Mouse (Mus musculus): ENCODE measurements at regions not wholly inside any gene's neighbourhood (a gene's known extent, or its start where the extent isn't known, plus 50 kb on each side); places are given as distances from the start of the nearest gene placed in this dataset.

DNA sequence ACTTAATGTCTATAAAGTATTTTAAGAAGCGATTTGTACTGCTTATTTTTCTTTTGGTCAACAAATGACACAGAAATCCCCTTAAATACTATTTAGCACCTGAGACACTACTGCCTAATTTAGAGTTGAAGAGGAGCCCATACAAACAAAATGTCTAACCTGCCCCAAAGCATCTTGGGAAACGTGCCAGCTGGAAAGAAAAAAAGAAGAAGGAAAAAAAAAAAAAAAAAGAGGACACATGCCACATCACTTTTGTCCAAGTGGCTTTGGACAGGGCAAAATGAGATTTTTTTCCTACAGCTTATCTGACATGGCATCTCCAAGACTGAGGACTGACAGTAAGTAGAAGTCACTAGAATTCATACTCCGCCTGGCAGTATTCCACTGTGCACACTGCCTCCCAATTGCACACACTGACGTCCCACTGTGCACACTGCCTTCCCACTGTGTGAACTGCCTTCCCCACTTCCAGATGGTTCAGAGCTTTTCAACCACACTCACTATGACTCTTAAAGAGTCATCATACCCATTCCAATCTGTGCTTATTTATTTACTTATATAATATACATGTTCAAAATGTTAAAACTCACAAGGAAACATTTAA, 135.3 kb upstream of the Slc44a1 start:
- no peaks in the 10 kb centered on the region for H3K36me3 ChIP-seq (ENCODE audit: control insufficient read depth, insufficient read depth)
- no peaks in the 10 kb centered on the region for H3K9me3 ChIP-seq (ENCODE audit: control insufficient read depth)
- no peak overlapping the region for H3K27ac ChIP-seq (ENCODE audit: low read depth, low read length)
- no peaks in the 10 kb centered on the region for H3K4me1 ChIP-seq (replicated peaks; ENCODE audit: control insufficient read depth, insufficient read depth, low read length)
- ATAC-seq: no peak
- 92% methylated on average over 4 of the region's 4 CpGs for WGBS
- H3K9ac ChIP-seq (ENCODE audit: low read depth, low read length): no peak overlapping the region
- TF ChIP-seq CTCF (IDR thresholded peaks at IDR 0.05; ENCODE audit: low read depth): no peak
- H3K4me3 ChIP-seq (ENCODE audit: low read depth, low read length): no peak overlapping the region
- H3K27me3 ChIP-seq (replicated peaks; ENCODE audit: control insufficient read depth, insufficient read depth, low read length): no peaks in the 10 kb centered on the region
- no peak overlapping the region for H3K4me2 ChIP-seq (replicated peaks; ENCODE audit: low read depth)

DNA sequence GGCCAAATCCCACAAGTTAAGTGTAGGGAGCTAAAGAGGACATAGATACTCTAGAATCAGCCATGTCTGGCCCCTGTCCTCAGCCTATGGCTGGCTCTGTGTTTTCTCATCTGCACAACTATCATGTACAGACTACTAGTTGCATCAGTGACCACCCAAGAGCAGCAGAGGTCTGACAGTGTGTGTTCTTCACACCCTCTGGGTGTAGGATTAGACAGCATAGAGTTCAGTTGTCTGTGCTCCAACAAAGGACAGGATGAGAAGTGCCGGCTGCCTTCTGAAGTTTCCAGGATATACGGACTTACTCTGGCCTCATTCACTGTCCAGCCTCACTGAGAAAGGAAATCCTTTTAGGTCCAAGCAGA, 135.9 kb upstream of the Slc44a1 start:
- no peak overlapping the region for H3K4me2 ChIP-seq (replicated peaks; ENCODE audit: low read depth)
- H3K27me3 ChIP-seq (replicated peaks; ENCODE audit: control insufficient read depth, insufficient read depth, low read length): no peaks in the 10 kb centered on the region
- 42% methylated on average over 2 of the region's 2 CpGs for WGBS
- no peaks in the 10 kb centered on the region for H3K9me3 ChIP-seq (ENCODE audit: control insufficient read depth)
- H3K36me3 ChIP-seq (ENCODE audit: control insufficient read depth, insufficient read depth): no peaks in the 10 kb centered on the region
- no peak overlapping the region for H3K27ac ChIP-seq (ENCODE audit: low read depth, low read length)
- no peaks in the 10 kb centered on the region for H3K4me1 ChIP-seq (replicated peaks; ENCODE audit: control insufficient read depth, insufficient read depth, low read length)
- H3K9ac ChIP-seq (ENCODE audit: low read depth, low read length): no peak overlapping the region
- no peak overlapping the region for H3K4me3 ChIP-seq (ENCODE audit: low read depth, low read length)
- no peak for TF ChIP-seq CTCF (IDR thresholded peaks at IDR 0.05; ENCODE audit: low read depth)
- ATAC-seq: no peak

DNA sequence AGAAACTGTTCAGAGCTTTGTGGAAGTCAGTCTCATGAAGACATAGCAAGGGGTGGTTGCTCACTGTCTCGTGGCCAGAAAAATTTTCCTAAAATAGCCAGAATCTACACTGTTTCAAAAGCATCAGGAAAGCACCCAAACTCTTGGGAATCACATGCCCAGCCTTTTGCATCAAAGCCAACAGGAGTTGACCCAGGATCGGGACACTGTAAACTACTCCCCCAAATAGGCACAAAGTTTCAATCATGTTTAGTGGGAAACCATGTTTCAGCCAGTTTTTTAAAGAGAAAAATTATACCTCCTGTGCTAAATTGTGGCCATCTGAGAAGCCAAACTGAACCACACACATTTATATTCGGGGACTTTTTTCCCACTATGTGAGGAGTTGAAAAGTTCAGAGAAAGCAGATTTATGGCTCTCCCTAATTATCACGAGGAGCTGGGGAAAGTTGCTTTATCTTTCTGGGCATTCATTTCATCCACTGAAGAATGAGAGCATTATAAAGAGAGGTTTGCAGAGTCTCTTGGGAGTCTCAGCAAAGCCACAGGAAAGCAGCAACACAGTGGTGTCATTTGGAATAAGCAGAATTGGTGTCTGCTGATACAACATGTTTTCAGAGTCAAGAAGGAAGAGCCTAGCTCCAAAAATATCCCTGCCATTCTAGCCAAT, 136.5 kb upstream of the Slc44a1 start:
- WGBS: 42% methylated on average over 4 of the region's 4 CpGs
- no peak overlapping the region for H3K9ac ChIP-seq (ENCODE audit: low read depth, low read length)
- no peak for TF ChIP-seq CTCF (IDR thresholded peaks at IDR 0.05; ENCODE audit: low read depth)

DNA sequence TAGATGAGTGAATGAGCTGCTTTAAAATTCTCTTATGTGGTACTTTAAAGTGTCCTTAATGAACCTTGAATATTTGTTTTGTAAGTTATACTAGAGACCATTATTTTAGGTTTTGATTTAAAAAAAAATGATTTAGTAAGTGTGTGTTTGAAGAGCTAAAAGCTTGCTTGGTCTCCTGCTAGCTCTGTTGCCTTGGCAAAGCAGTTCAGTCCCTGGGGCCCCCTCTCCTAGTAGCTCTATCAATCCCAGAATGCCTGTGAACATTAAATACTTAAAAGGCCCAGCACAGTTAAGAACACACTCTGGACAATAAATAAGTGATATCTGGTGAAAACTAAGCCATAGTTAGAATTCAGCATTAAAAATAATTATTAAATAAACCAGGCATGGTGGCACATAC, 138.3 kb upstream of the Abca1 start:
- H3K4me3 ChIP-seq (ENCODE audit: low read depth, low read length): no peak overlapping the region
- H3K27ac ChIP-seq (ENCODE audit: low read depth, low read length): no peak overlapping the region
- no peaks in the 10 kb centered on the region for H3K27me3 ChIP-seq (replicated peaks; ENCODE audit: control insufficient read depth, insufficient read depth, low read length)
- H3K9ac ChIP-seq (ENCODE audit: low read depth, low read length): no peak overlapping the region
- no peaks in the 10 kb centered on the region for H3K9me3 ChIP-seq (ENCODE audit: control insufficient read depth)
- no peak for ATAC-seq
- TF ChIP-seq CTCF (IDR thresholded peaks at IDR 0.05; ENCODE audit: low read depth): no peak
- H3K4me1 ChIP-seq (replicated peaks; ENCODE audit: control insufficient read depth, insufficient read depth, low read length): no peaks in the 10 kb centered on the region
- H3K4me2 ChIP-seq (replicated peaks; ENCODE audit: low read depth): no peak overlapping the region
- H3K36me3 ChIP-seq (ENCODE audit: control insufficient read depth, insufficient read depth): no peaks in the 10 kb centered on the region

More for the DNA sequence above, 136.5 kb upstream of the Slc44a1 start:
- Histone ChIP-seq H3K9me3 (ENCODE audit: control insufficient read depth) (no peaks in the 10 kb centered on the region), H3K27me3 (replicated peaks; ENCODE audit: control insufficient read depth, insufficient read depth, low read length) (no peaks in the 10 kb centered on the region), H3K27ac (ENCODE audit: low read depth, low read length) (no peak overlapping the region), H3K4me1 (replicated peaks; ENCODE audit: control insufficient read depth, insufficient read depth, low read length) (no peaks in the 10 kb centered on the region), H3K4me3 (ENCODE audit: low read depth, low read length) (no peak overlapping the region), H3K4me2 (replicated peaks; ENCODE audit: low read depth) (no peak overlapping the region), H3K36me3 (ENCODE audit: control insufficient read depth, insufficient read depth) (no peaks in the 10 kb centered on the region)
- ATAC-seq: no peak

DNA sequence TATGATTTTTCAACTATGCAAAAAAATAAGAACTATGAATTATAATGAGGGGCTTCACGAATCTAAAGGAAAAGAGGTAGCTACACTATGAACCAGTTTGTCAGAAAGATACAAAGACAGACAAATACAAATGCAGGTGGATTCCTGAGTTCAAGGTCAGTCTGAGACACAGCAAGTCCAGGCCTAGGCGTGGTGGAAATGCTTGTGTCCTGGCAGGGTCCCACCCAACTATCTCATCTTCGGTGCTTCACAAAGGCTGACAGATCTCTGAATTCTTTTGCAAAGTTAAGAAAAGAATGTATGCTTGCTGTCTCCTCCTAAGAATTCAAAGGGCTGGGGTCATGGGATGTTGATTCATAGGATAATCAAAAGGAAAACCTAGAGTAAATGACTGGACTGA, 132.9 kb upstream of the Abca1 start:
- Histone ChIP-seq H3K4me1 (replicated peaks; ENCODE audit: control insufficient read depth, insufficient read depth, low read length) (no peaks in the 10 kb centered on the region), H3K4me3 (ENCODE audit: low read depth, low read length) (no peak overlapping the region), H3K9me3 (ENCODE audit: control insufficient read depth) (no peaks in the 10 kb centered on the region), H3K9ac (ENCODE audit: low read depth, low read length) (no peak overlapping the region), H3K36me3 (ENCODE audit: control insufficient read depth, insufficient read depth) (no peaks in the 10 kb centered on the region), H3K27me3 (replicated peaks; ENCODE audit: control insufficient read depth, insufficient read depth, low read length) (no peaks in the 10 kb centered on the region), H3K4me2 (replicated peaks; ENCODE audit: low read depth) (no peak overlapping the region), H3K27ac (ENCODE audit: low read depth, low read length) (no peak overlapping the region)
- no peak for TF ChIP-seq CTCF (IDR thresholded peaks at IDR 0.05; ENCODE audit: low read depth)
- no peak for ATAC-seq
- WGBS: 90% methylated on average over 3 of the region's 3 CpGs

DNA sequence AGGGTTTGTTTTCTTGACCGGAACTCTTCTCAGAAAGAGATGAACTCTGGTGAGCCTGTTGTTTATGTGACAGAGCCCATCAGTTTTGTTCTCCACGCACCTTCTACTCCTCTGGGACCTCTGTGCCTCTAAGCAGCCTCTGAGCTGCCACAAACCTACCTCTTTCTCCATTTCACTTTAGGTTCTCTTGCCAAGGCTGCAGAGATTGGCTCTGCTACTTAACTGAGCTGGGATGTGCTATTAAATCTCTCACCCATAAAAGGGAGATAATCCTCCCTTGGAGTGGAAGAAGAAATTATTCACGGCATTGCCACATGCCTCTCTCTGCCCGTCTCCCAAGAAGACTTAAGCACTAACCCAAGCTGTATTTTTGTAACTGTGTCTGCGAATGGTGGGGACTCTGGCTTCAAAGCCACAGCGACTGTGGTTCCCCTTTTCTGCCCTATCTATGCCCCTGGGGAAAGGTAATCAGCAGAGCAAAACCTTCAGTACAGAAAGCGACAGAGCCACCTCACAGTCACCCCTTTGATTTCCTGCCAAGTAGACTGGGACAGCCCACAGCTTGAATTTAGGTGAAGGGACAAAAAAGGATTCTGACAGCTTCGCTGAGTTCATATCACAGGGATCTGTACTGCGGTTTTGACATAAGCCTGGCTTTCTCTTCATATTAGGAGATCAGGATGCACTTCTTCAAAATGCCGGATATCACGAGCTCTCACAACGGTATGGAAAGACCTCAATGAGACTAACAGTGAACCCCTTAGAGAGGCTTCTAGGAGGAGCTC, 118.2 kb upstream of the Abca1 start:
- H3K4me3 ChIP-seq (ENCODE audit: low read depth, low read length): no peak overlapping the region
- no peaks in the 10 kb centered on the region for H3K27me3 ChIP-seq (replicated peaks; ENCODE audit: control insufficient read depth, insufficient read depth, low read length)
- no peaks in the 10 kb centered on the region for H3K36me3 ChIP-seq (ENCODE audit: control insufficient read depth, insufficient read depth)
- no peaks in the 10 kb centered on the region for H3K4me1 ChIP-seq (replicated peaks; ENCODE audit: control insufficient read depth, insufficient read depth, low read length)
- no peak overlapping the region for H3K4me2 ChIP-seq (replicated peaks; ENCODE audit: low read depth)
- 69% methylated on average over 12 of the region's 12 CpGs for WGBS
- H3K27ac ChIP-seq (ENCODE audit: low read depth, low read length): no peak overlapping the region
- no peaks in the 10 kb centered on the region for H3K9me3 ChIP-seq (ENCODE audit: control insufficient read depth)
- H3K9ac ChIP-seq (ENCODE audit: low read depth, low read length): no peak overlapping the region
- TF ChIP-seq CTCF (IDR thresholded peaks at IDR 0.05; ENCODE audit: low read depth): no peak
- no peak for ATAC-seq
